Mouse (Mus musculus) cerebellum, adult 2 months (tissue): ENCODE measurements at regions not wholly inside any gene's neighbourhood (a gene's known extent, or its start where the extent isn't known, plus 50 kb on each side); places are given as distances from the start of the nearest gene placed in this dataset.

ENCODE experiments used
- DNase-seq, 2 experiments: peaks; one replicate each; pipeline ENCODE4 v3.0.0; 2021
- H3K27ac ChIP-seq: fragments of 200-500 bp; 2 replicates; pipeline ENCODE4 v1.5.1; 2012; ENCODE audit warnings: low read length, control low read depth, inconsistent platforms; ENCODE audit not compliant: insufficient read depth
- H3K27me3 ChIP-seq: fragments of 200-500 bp; 2 replicates; pipeline ENCODE4 v1.6.1; 2012; ENCODE audit warnings: inconsistent platforms, mild to moderate bottlenecking, low read length, moderate library complexity; ENCODE audit not compliant: control insufficient read depth, insufficient read depth
- H3K4me1 ChIP-seq: fragments of 200-500 bp; 2 replicates; pipeline ENCODE4 v1.6.1; 2011; ENCODE audit warnings: low read length; ENCODE audit not compliant: control insufficient read depth, insufficient read depth
- H3K4me3 ChIP-seq: fragments of 200-500 bp; replicated peaks from 2 replicates; pipeline ENCODE3; 2011; ENCODE audit warnings: mild to moderate bottlenecking, low read depth, low read length, control low read depth; ENCODE audit not compliant: insufficient read depth
- CTCF ChIP-seq: fragments of 200-500 bp; IDR thresholded peaks from 2 replicates; pipeline ENCODE4 v1.5.1; 2011; ENCODE audit warnings: low read depth, mild to moderate bottlenecking, control low read depth, low read length, moderate library complexity, borderline replicate concordance; ENCODE audit not compliant: insufficient read depth
- POLR2A ChIP-seq: fragments of 200-500 bp; IDR thresholded peaks from 2 replicates; pipeline ENCODE4 v1.6.1; 2011; ENCODE audit warnings: low read length, control low read depth, borderline replicate concordance; ENCODE audit not compliant: insufficient read depth
- WGBS: fragments of 180-500 bp; shearing (Covaris S2); methylation state at CpG from one replicate; pipeline ENCODE4 v1.1.7; 2018; 5-methylcytosine and 5-hydroxymethylcytosine counted together

- H3K4me3 ChIP-seq = no peak overlapping the region
- no peak for DNase-seq
- no peaks in the 10 kb centered on the region for H3K27me3 ChIP-seq
- H3K4me1 ChIP-seq = no peaks in the 10 kb centered on the region
- WGBS = 62% methylated on average over 3 of the region's 3 CpGs
- TF ChIP-seq POLR2A (no peak), CTCF (no peak)
- no peak overlapping the region for H3K27ac ChIP-seq
Measured at GRCm38 (mm10) chr12:32567777-32568176, 189.3 kb downstream of the Ccdc71l start.

- H3K4me1 ChIP-seq = no peaks in the 10 kb centered on the region
- TF ChIP-seq POLR2A (no peak), CTCF (no peak)
- H3K27ac ChIP-seq = no peak overlapping the region
- H3K27me3 ChIP-seq = no peaks in the 10 kb centered on the region
- WGBS = 60% methylated on average over 6 of the region's 6 CpGs
- H3K4me3 ChIP-seq = no peak overlapping the region
- DNase-seq = no peak
Measured at GRCm38 (mm10) chr12:32581304-32581703, 202.8 kb downstream of the Ccdc71l start.

- DNase-seq = no peak
- no peak overlapping the region for H3K27ac ChIP-seq
- no peaks in the 10 kb centered on the region for H3K4me1 ChIP-seq
- no peaks in the 10 kb centered on the region for H3K27me3 ChIP-seq
- 49% methylated on average over 10 of the region's 10 CpGs for WGBS
- no peak overlapping the region for H3K4me3 ChIP-seq
- no peak for TF ChIP-seq CTCF
Measured at GRCm38 (mm10) chr12:32602131-32602815, 217.1 kb upstream of the Nampt start.

- no peaks in the 10 kb centered on the region for H3K4me1 ChIP-seq
- no peak overlapping the region for H3K27ac ChIP-seq
- TF ChIP-seq POLR2A (no peak), CTCF (no peak)
- H3K27me3 ChIP-seq = no peaks in the 10 kb centered on the region
- DNase-seq = no peak
- H3K4me3 ChIP-seq = no peak overlapping the region
Measured at GRCm38 (mm10) chr12:32605353-32605752, 214.0 kb upstream of the Nampt start.

GRCm38 (mm10) chr12:32615000-32615399 lies 204.3 kb upstream of the Nampt start:
- H3K4me3 ChIP-seq = no peak overlapping the region
- 80% methylated on average over 3 of the region's 3 CpGs for WGBS
- no peak overlapping the region for H3K27ac ChIP-seq
- H3K4me1 ChIP-seq = no peaks in the 10 kb centered on the region
- no peaks in the 10 kb centered on the region for H3K27me3 ChIP-seq
- DNase-seq = no peak
- TF ChIP-seq CTCF = no peak

GRCm38 (mm10) chr12:32616086-32616485 lies 203.3 kb upstream of the Nampt start:
- Histone ChIP-seq H3K27ac (no peak overlapping the region), H3K4me3 (no peak overlapping the region), H3K4me1 (no peaks in the 10 kb centered on the region), H3K27me3 (no peaks in the 10 kb centered on the region)
- no peak for DNase-seq
- TF ChIP-seq CTCF = no peak
- no peak for TF ChIP-seq POLR2A
- WGBS = 54% methylated on average over 5 of the region's 5 CpGs

GRCm38 (mm10) chr12:32617031-32617430 lies 202.3 kb upstream of the Nampt start:
- no peak for DNase-seq
- Histone ChIP-seq H3K4me1 (no peaks in the 10 kb centered on the region), H3K27me3 (no peaks in the 10 kb centered on the region), H3K4me3 (no peak overlapping the region), H3K27ac (no peak overlapping the region)
- WGBS = 81% methylated on average over 1 of the region's 1 CpGs
- TF ChIP-seq CTCF = no peak
- TF ChIP-seq POLR2A = no peak

GRCm38 (mm10) chr12:32619830-32620229 lies 199.5 kb upstream of the Nampt start:
- Histone ChIP-seq H3K27me3 (no peaks in the 10 kb centered on the region), H3K4me1 (no peaks in the 10 kb centered on the region), H3K27ac (no peak overlapping the region), H3K4me3 (no peak overlapping the region)
- no peak for DNase-seq
- WGBS = 72% methylated on average over 4 of the region's 4 CpGs
- TF ChIP-seq CTCF (no peak), POLR2A (no peak)
